Mouse (Mus musculus): ENCODE data around the gene Smyd3.
"Not testable (repeated sequence)": the region's sequence is repeated elsewhere in the genome, so short reads cannot be mapped to it uniquely, and the experiment has no call there.

Smyd3 gene

DNA sequence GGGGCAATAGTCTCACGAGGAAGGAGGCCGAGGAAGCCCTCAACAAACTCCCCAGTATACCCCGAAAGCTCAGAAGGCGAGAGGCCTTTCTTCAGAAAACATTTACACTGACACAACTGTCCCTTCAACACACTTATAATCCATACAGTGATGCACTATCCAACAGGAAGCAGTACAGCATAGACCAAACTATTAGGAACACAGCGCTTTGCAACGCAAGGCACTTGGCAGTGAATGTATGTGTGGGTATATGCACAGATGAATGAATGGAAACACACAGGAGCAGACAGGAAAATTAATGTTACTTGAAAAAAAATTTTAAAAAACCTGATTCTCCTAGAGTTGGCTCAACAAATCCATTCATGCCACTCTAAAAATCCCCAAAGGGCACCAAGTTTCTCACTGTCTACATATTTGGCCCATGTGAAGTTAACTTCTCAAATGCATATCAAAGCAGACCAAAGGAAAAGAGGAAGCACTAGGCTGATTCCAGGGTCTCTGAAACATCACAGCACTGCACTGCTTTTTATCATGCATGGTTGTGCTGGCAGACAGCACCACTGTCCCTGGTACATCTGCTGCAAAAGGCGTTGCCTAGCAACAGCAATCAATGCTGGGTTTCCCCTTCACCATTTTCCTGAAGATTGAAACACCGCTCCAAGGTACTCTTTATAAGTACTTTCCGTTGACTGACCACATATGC is 191.4 kb downstream of the Smyd3 start:
- in situ Hi-C loops (cut with MboI; ENCODE audit: unreplicated experiment in 2 of 2) = no loop called here

- in situ Hi-C loops (cut with MboI; ENCODE audit: unreplicated experiment in 2 of 2) = no loop called here
Measured at GRCm38 (mm10) chr1:179324271-179324670, 193.6 kb downstream of the Smyd3 start.

DNA sequence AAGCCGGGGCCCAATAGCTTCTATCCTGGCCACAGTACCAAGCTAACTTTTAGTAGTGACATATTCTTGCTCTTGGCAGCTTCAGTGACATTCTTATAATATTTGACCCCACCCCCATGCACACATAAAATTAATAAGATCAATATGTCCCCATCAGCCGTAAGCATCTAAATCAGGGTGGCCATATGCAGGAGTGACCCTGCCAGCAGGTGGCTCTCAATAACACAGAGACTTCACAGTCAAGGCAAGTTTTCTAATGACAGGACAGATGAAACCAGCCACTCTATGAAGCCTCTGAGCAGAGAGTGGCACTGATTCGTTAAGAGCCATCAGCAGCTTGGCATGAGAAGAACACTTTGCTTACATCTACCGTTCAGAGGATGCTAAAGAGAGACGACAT is 204.2 kb downstream of the Smyd3 start:
- in situ Hi-C loops (cut with MboI; ENCODE audit: unreplicated experiment in 2 of 2) = no loop called here

GRCm38 (mm10) chr1:179309487-179309886 is 208.4 kb downstream of the Smyd3 start:
- in situ Hi-C loops (cut with MboI; ENCODE audit: unreplicated experiment in 2 of 2) = no loop called here

- in situ Hi-C loops (cut with MboI; ENCODE audit: unreplicated experiment in 2 of 2) = no loop called here
Measured at GRCm38 (mm10) chr1:179302446-179303230, 215.2 kb downstream of the Smyd3 start.

DNA sequence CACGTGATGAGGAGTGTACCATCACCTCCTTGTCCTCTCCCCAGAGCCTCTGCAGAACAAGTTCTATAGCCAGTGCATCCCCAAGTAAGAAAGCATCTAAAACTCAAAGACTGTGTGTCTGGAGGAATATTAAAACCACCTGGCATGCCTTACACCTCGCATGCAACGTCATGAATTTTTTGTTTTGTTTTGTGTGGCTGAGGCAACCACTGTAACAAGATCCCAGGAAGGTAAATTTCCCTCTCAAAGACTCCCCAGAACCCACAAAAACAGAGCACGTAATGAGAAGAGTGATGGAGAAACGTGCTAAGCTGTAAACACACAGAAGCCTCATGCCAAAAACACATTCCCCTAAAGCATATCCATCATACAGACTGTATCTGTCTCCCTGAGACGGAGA is 222.2 kb downstream of the Smyd3 start:
- in situ Hi-C loops (cut with MboI; ENCODE audit: unreplicated experiment in 2 of 2) = no loop called here

DNA sequence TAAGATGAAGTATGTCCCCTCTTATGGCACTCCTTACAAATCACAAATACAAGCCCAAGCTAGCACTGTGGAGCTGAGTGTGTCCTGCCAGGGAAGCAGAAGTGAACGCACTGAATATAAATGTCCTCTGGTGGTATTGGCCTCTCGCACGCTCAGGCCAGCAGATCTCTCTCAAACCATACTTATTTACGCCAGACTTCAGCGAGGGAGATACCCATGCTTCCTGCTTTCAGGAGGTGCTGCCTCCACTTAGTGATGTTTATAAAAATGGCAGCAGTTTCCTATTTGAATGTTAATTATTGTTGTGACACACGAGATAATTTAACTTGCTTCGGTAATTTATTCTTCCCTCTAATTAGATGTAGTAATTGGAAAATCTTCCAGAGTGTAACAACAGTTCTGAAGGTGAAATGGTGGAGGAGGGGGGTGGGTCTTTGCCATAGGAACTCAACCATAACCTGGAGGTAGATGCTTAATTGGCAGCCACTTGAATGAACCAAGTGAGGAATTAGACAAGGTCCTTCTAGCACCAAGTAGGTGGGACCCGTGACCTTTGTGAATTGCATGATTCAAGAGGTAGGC is 224.0 kb downstream of the Smyd3 start:
- in situ Hi-C loops (cut with MboI; ENCODE audit: unreplicated experiment in 2 of 2) = no loop called here

DNA sequence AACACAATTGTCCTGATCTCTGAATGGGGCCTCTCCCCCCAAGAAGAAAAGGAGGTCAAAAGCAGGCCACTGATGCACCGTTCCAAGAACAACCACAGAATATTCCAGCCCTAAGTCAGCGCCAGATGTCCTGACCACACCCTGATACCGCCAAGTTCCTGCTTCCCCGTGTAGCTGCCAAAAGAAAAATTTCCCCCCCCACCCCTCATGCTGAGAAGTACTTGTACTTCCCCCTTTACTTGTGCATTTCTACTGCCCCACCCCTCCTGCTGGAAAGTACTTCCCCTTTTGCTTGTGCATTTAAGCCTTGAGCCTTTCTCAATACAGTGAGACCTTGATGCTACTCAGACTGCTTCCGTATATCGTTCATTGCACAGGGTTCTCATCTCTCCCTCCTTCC is 227.7 kb downstream of the Smyd3 start:
- in situ Hi-C loops (cut with MboI; ENCODE audit: unreplicated experiment in 2 of 2) = not testable (repeated sequence)

GRCm38 (mm10) chr1:179289744-179290143 is 228.1 kb downstream of the Smyd3 start:
- in situ Hi-C loops (cut with MboI; ENCODE audit: unreplicated experiment in 2 of 2) = no loop called here

GRCm38 (mm10) chr1:179286748-179287147 is 231.1 kb downstream of the Smyd3 start:
- in situ Hi-C loops (cut with MboI; ENCODE audit: unreplicated experiment in 2 of 2) = no loop called here

GRCm38 (mm10) chr1:179282821-179283220 is 235.0 kb downstream of the Smyd3 start:
- in situ Hi-C loops (cut with MboI; ENCODE audit: unreplicated experiment in 2 of 2) = no loop called here

- in situ Hi-C loops (cut with MboI; ENCODE audit: unreplicated experiment in 2 of 2) = no loop called here
Measured at GRCm38 (mm10) chr1:179281401-179282121, 236.3 kb downstream of the Smyd3 start.

- in situ Hi-C loops (cut with MboI; ENCODE audit: unreplicated experiment in 2 of 2) = no loop called here
Measured at GRCm38 (mm10) chr1:179279116-179279515, 238.7 kb downstream of the Smyd3 start.

- in situ Hi-C loops (cut with MboI; ENCODE audit: unreplicated experiment in 2 of 2) = no loop called here
Measured at GRCm38 (mm10) chr1:179277346-179277745, 240.5 kb downstream of the Smyd3 start.

- in situ Hi-C loops (cut with MboI; ENCODE audit: unreplicated experiment in 2 of 2) = no loop called here
Measured at GRCm38 (mm10) chr1:179276866-179277265, 241.0 kb downstream of the Smyd3 start.

GRCm38 (mm10) chr1:179272926-179273325 is 244.9 kb downstream of the Smyd3 start:
- in situ Hi-C loops (cut with MboI; ENCODE audit: unreplicated experiment in 2 of 2) = no loop called here

GRCm38 (mm10) chr1:179272351-179272750 is 245.5 kb downstream of the Smyd3 start:
- in situ Hi-C loops (cut with MboI; ENCODE audit: unreplicated experiment in 2 of 2) = no loop called here

- in situ Hi-C loops (cut with MboI; ENCODE audit: unreplicated experiment in 2 of 2) = no loop called here
Measured at GRCm38 (mm10) chr1:179266936-179267335, 250.9 kb downstream of the Smyd3 start.

- in situ Hi-C loops (cut with MboI; ENCODE audit: unreplicated experiment in 2 of 2) = no loop called here
Measured at GRCm38 (mm10) chr1:179261496-179261966, 256.3 kb downstream of the Smyd3 start.

- in situ Hi-C loops (cut with MboI; ENCODE audit: unreplicated experiment in 2 of 2) = no loop called here
Measured at GRCm38 (mm10) chr1:179255826-179256512, 261.9 kb downstream of the Smyd3 start.

All from v-Abl transformed pro-B cells (cell line).